Mouse (Mus musculus) layer of hippocampus, postnatal 25 days (tissue): ENCODE data around the gene Raver2. TPM values are rescaled to one million over a fixed set of nuclear protein-coding genes. Genes with fewer than 3 reads are reported as not detected.
"Not testable (repeated sequence)": the region's sequence is repeated elsewhere in the genome, so short reads cannot be mapped to it uniquely, and the experiment has no call there.

ENCODE experiments used
- DNase-seq, 2 experiments: peaks; one replicate each; pipeline ENCODE4 v3.0.0; 2022; ENCODE audit warnings: mixed read lengths in 2 of 2, low spot score in 1 of 2; ENCODE audit errors: extremely low spot score in 1 of 2
- total RNA-seq, 2 experiments: library from RNA; stranded (reverse); gene quantifications; 2 replicates each; pipeline ENCODE4 v1.2.3; 2021

Raver2 gene
- total RNA-seq, 2 experiments from 2014 or later = 45.1 to 52.3 TPM

GRCm38 (mm10) chr4:101090630-101091029, 21.8 kb downstream of the Raver2 start:
- DNase-seq = not testable (repeated sequence)

- no peak for DNase-seq
These were observed 24.5 kb downstream of the Raver2 start for GRCm38 (mm10) chr4:101093292-101093691.

- no peak for DNase-seq
These were observed 38.3 kb downstream of the Raver2 start for GRCm38 (mm10) chr4:101107122-101107521.

GRCm38 (mm10) chr4:101121002-101121401, 52.2 kb downstream of the Raver2 start:
- no peak for DNase-seq

- no peak for DNase-seq
These were observed 66.2 kb downstream of the Raver2 start for GRCm38 (mm10) chr4:101135013-101135412.

GRCm38 (mm10) chr4:101135909-101136308, 67.1 kb downstream of the Raver2 start:
- DNase-seq = no peak

GRCm38 (mm10) chr4:101137975-101138374, 69.2 kb downstream of the Raver2 start:
- no peak for DNase-seq

GRCm38 (mm10) chr4:101141768-101142167, 73.0 kb downstream of the Raver2 start:
- no peak for DNase-seq

- DNase-seq = no peak
These were observed 75.1 kb downstream of the Raver2 start for GRCm38 (mm10) chr4:101143901-101144300.

GRCm38 (mm10) chr4:101144361-101144760, 75.6 kb downstream of the Raver2 start:
- no peak for DNase-seq

GRCm38 (mm10) chr4:101144790-101145189, 76.0 kb downstream of the Raver2 start:
- DNase-seq = no peak

- DNase-seq = peak; percentile 41 to 67
These were observed 77.4 kb downstream of the Raver2 start for GRCm38 (mm10) chr4:101146047-101146745.

- DNase-seq = no peak
These were observed 78.3 kb downstream of the Raver2 start for GRCm38 (mm10) chr4:101146891-101147655.

GRCm38 (mm10) chr4:101155541-101155940, 86.8 kb downstream of the Raver2 start:
- no peak for DNase-seq

GRCm38 (mm10) chr4:101157476-101157875, 88.7 kb downstream of the Raver2 start:
- DNase-seq = no peak

GRCm38 (mm10) chr4:101158282-101158681, 89.5 kb downstream of the Raver2 start:
- no peak for DNase-seq

GRCm38 (mm10) chr4:101159191-101159764, 90.5 kb downstream of the Raver2 start:
- DNase-seq = no peak

GRCm38 (mm10) chr4:101160821-101161220, 92.0 kb downstream of the Raver2 start:
- no peak for DNase-seq

- no peak for DNase-seq
These were observed 95.4 kb downstream of the Raver2 start for GRCm38 (mm10) chr4:101164189-101164588.

GRCm38 (mm10) chr4:101164673-101165072, 95.9 kb downstream of the Raver2 start:
- DNase-seq = no peak

GRCm38 (mm10) chr4:101165776-101166175, 97.0 kb downstream of the Raver2 start:
- DNase-seq = no peak
